Mouse (Mus musculus) kidney, postnatal 14 days (tissue): ENCODE results near the gene Meioc.
"Not testable (repeated sequence)": the region's sequence is repeated elsewhere in the genome, so short reads cannot be mapped to it uniquely, and the experiment has no call there.

ENCODE experiments used
- DNase-seq: peaks from one replicate; pipeline ENCODE4 v3.0.0; 2022; ENCODE audit warnings: mixed read lengths

Gene Meioc

GRCm38 (mm10) chr11:102690162-102690561 is 26.6 kb downstream of the Meioc start:
- DNase-seq: peak; percentile 67

- DNase-seq: no peak
Observed at GRCm38 (mm10) chr11:102695289-102695688, 31.8 kb downstream of the Meioc start.

- peak; percentile 92 for DNase-seq
Observed at GRCm38 (mm10) chr11:102697338-102698017, 34.0 kb downstream of the Meioc start, which contains the start of gene Ccdc43. Ccdc43 (minus strand) TSS chr11:102697782.

DNA sequence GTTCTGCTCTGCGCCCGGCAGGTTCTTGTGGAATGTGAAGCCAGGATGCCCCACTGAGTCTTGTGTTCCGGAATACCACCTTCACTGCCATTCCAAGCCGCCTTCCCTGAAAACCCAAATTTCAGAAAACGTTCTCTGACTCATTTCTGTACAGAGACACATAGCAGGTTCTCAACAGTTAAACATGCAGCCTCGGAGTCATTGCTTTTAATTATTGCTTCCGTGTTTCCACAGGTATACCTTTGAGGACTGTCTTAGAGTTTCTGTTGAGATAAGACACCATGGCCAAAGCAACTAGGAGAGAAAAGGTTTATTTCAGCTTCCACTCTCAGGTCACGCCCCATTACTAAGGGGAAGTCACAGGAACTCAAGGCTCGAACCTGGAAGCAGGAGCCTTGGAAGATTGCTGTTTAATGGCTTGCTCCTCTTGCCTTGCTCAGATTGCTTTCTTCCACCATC is 34.5 kb downstream of the Meioc start:
- DNase-seq: no peak

DNA sequence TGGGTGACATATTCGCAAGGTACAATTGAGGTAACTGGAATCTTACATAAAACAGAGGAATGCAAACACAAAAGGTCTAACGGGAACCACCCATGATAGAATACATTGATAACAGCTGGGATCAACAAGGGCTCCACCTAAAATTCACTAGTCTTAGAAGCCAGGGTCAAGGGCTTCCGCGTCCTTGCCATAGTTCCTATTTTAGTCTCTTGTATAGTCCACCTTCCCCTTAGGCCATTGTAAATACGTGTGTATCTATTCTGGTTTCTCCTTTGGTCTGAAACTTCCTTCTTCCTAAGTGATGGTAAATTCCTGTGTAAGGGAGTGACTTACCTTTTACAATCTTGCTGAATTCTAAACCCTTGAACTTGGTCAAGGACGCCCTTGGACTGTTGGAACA is 38.7 kb downstream of the Meioc start:
- DNase-seq: not testable (repeated sequence)

- no peak for DNase-seq
Observed at GRCm38 (mm10) chr11:102712411-102712810, 48.9 kb downstream of the Meioc start.

- not testable (repeated sequence) for DNase-seq
Observed at GRCm38 (mm10) chr11:102714578-102714977, 51.1 kb downstream of the Meioc start.

GRCm38 (mm10) chr11:102716135-102716534 is 52.6 kb downstream of the Meioc start:
- DNase-seq: no peak

- no peak for DNase-seq
Observed at GRCm38 (mm10) chr11:102725574-102725973, 62.1 kb downstream of the Meioc start.

- peak; percentile 62 for DNase-seq
Observed at GRCm38 (mm10) chr11:102728614-102729013, 65.1 kb downstream of the Meioc start.

- no peak for DNase-seq
Observed at GRCm38 (mm10) chr11:102729835-102730234, 66.3 kb downstream of the Meioc start.

DNA sequence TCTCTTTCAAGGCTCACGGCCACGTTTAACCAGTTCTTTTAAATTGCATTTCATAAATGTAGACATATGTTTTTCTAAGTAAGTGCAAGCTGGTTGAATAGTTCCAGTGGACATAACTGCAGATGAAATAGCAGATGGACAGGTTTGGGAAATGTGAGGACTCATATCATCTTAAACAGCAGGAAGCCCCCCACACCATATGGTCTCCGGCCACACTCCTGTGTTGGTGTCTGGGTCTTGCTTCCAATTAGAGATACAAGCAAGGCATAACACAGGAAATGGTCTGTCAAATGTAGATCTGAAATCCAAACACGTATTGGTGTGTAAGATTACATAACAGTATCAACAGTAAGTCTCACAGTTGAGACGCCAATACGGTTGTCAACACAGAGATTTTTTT is 67.8 kb downstream of the Meioc start:
- DNase-seq: no peak
